Comparison of ENCODE assay signal across 14 mouse cellular contexts in the genomic region with DNA sequence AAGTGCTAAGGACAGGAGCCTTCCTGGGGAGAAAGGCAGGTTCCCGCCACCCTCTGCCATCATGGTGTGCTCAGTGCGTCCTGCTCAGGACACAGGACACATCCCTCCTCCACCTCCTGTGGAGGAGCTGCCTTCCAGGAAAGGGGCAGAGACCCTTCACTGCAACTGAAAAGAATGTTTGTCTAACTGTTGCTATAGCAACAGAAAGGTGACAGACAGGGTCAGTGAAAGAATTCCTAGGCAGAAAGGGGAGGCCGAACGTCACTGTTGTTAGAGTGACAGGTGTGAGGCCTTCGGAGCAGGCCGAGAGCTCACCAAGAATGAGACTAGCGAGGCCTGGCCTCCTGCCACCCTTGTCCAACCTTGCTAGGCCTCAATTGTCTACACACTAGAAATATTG. TPM values are rescaled to one million over a fixed set of nuclear protein-coding genes. Genes with fewer than 3 reads are reported as not detected.
DNase-seq lines count a peak whose midpoint lies in the region; ATAC-seq lines count a peak whose summit lies in the region.
"Had no signal": no experiment of that assay in that cellular context is flagged by ENCODE, and none has a peak within 500 bp of the region (broad histone marks: within the 10 kb centered on the region; RNA-seq: fewer than 3 reads in every experiment).

No protein-coding gene starts in this region.

- no peaks in the 10 kb centered on the region for H3K27me3 ChIP-seq in heart, embryonic 14.5 days (ENCODE audit: control insufficient read depth, insufficient read depth, low read length)
- no peaks in the 10 kb centered on the region for H3K27me3 ChIP-seq in limb, embryonic 13.5 days
- H3K27me3 ChIP-seq in limb, embryonic 10.5 days (ENCODE audit: low read depth, poor library complexity, severe bottlenecking) = no peaks in the 10 kb centered on the region
- no peaks in the 10 kb centered on the region for H3K27me3 ChIP-seq in embryonic facial prominence, embryonic 10.5 days (replicated peaks; ENCODE audit: low read depth, poor library complexity, severe bottlenecking)
- H3K27me3 ChIP-seq: liver, embryonic 12.5 days had no signal

- peaks cover 66% of the 10 kb centered on the region for H3K36me3 ChIP-seq in heart, embryonic 14.5 days (ENCODE audit: control insufficient read depth, insufficient read depth, low read length)
- peaks cover 81% of the 10 kb centered on the region for H3K36me3 ChIP-seq in limb, embryonic 13.5 days
- peaks cover 83% of the 10 kb centered on the region for H3K36me3 ChIP-seq in limb, embryonic 10.5 days
- peaks cover 84% of the 10 kb centered on the region for H3K36me3 ChIP-seq in embryonic facial prominence, embryonic 10.5 days (replicated peaks)

- H3K27ac ChIP-seq in heart, embryonic 14.5 days (replicated peaks in 1 of 2; ENCODE audit: control insufficient read depth in 1 of 2, insufficient read depth in 1 of 2, low read depth in 2 of 2, low read length in 2 of 2) = no peak overlapping the region
- H3K27ac ChIP-seq in limb, embryonic 13.5 days = no peak overlapping the region
- H3K27ac ChIP-seq in limb, embryonic 10.5 days = no peak overlapping the region
- 0 out of 2 replicates have a peak overlapping the region, but pooled peaks have one; percentile 8 for H3K27ac ChIP-seq in embryonic facial prominence, embryonic 10.5 days (replicated peaks)
- H3K27ac ChIP-seq: liver, embryonic 12.5 days had no signal

- H3K9me3 ChIP-seq in heart, embryonic 14.5 days (ENCODE audit: control insufficient read depth, low read length) = no peaks in the 10 kb centered on the region
- H3K9me3 ChIP-seq in limb, embryonic 13.5 days = no peaks in the 10 kb centered on the region
- H3K9me3 ChIP-seq in limb, embryonic 10.5 days (replicated peaks) = no peaks in the 10 kb centered on the region
- no peaks in the 10 kb centered on the region for H3K9me3 ChIP-seq in embryonic facial prominence, embryonic 10.5 days
- H3K9me3 ChIP-seq: liver, embryonic 12.5 days had no signal

- WGBS in heart, embryonic 14.5 days = 45% methylated on average over 7 of the region's 7 CpGs
- 73% methylated on average over 7 of the region's 7 CpGs for WGBS in limb, embryonic 13.5 days
- WGBS in limb, embryonic 10.5 days = 66% methylated on average over 7 of the region's 7 CpGs
- WGBS in embryonic facial prominence, embryonic 10.5 days = 27% methylated on average over 7 of the region's 7 CpGs

- no peak overlapping the region for H3K4me3 ChIP-seq in heart, embryonic 14.5 days (ENCODE audit: control insufficient read depth in 1 of 2, insufficient read depth in 1 of 2, low read depth in 1 of 2, low read length in 2 of 2)
- H3K4me3 ChIP-seq in limb, embryonic 13.5 days = no peak overlapping the region
- no peak overlapping the region for H3K4me3 ChIP-seq in limb, embryonic 10.5 days
- no peak overlapping the region for H3K4me3 ChIP-seq in embryonic facial prominence, embryonic 10.5 days
- H3K4me3 ChIP-seq: liver, embryonic 12.5 days had no signal

- H3K4me1 ChIP-seq in heart, embryonic 14.5 days (ENCODE audit: control insufficient read depth in 2 of 2, insufficient read depth in 2 of 2, low read length in 2 of 2) = peaks cover 22 to 29% of the 10 kb centered on the region in 2 experiments
- H3K4me1 ChIP-seq in limb, embryonic 13.5 days = peaks cover 21% of the 10 kb centered on the region
- peaks cover 5% of the 10 kb centered on the region for H3K4me1 ChIP-seq in limb, embryonic 10.5 days
- H3K4me1 ChIP-seq in embryonic facial prominence, embryonic 10.5 days = peaks cover 47% of the 10 kb centered on the region

- H3K4me2 ChIP-seq in heart, embryonic 14.5 days (ENCODE audit: low read length) = no peak overlapping the region
- H3K4me2 ChIP-seq in limb, embryonic 13.5 days (replicated peaks) = no peak overlapping the region
- H3K4me2 ChIP-seq: liver, embryonic 12.5 days had no signal

- DNase-seq in heart, adult 9 months (ENCODE audit: low spot score in 2 of 2) = no peak
- no peak for DNase-seq in limb, embryonic 10.5 days (ENCODE audit: low spot score)
- peak; percentile 89 for DNase-seq in R1 (ENCODE audit: low read depth, low spot score)
- DNase-seq in embryonic facial prominence, embryonic 10.5 days (ENCODE audit: low spot score) = peak; percentile 53
- DNase-seq in ovary, postnatal 10 days (ENCODE audit: low spot score) = no peak
- no peak for DNase-seq in gastrocnemius, postnatal 4 days (ENCODE audit: low spot score in 2 of 2)
- DNase-seq: B cell, adult 2 months; cerebellum, adult 11 months; cerebellum, postnatal 36 days; right cerebral cortex, adult 18-20 months; spleen, adult 18-20 months had no signal

- H3K9ac ChIP-seq in heart, embryonic 14.5 days (ENCODE audit: low read length) = 0 out of 2 replicates have a peak overlapping the region, but pooled peaks have one; percentile 11
- 0 out of 2 replicates have a peak overlapping the region, but pooled peaks have one; percentile 31 for H3K9ac ChIP-seq in limb, embryonic 13.5 days
- H3K9ac ChIP-seq: liver, embryonic 12.5 days had no signal

- no peak for ATAC-seq in heart, embryonic 14.5 days (ENCODE audit: insufficient number of reproducible peaks, insufficient read depth, low FRiP score, low read depth)
- no peak for ATAC-seq in limb, embryonic 13.5 days (ENCODE audit: low FRiP score, low read depth)
- ATAC-seq: liver, embryonic 12.5 days had no signal

RNA-seq across cellular contexts. Expression of a gene that starts 8.8 kb away (rescaled TPM):
- 7.8 and 8.1 TPM in 2 replicates for polyA plus RNA-seq in heart, embryonic 14.5 days (2014; fragmentation: Nextera tagmentation; extraction: Ambion mirVana)
- 23.8 and 24.9 TPM in 2 replicates for polyA plus RNA-seq in limb, embryonic 13.5 days (2015; fragmentation: Nextera tagmentation; extraction: Ambion mirVana)
- 24.8 and 28.2 TPM in 2 replicates for polyA plus RNA-seq in limb, embryonic 10.5 days (2016; fragmentation: Nextera tagmentation; extraction: Ambion mirVana)
- polyA plus RNA-seq in embryonic facial prominence, embryonic 10.5 days (2016; fragmentation: Nextera tagmentation; extraction: Ambion mirVana) = 24.2 and 25.4 TPM in 2 replicates
- total RNA-seq in gastrocnemius, postnatal 4 days (2021) = 1 to 10 TPM; 5.7 to 5.9 TPM

RNA-seq across cellular contexts. Expression of a gene that starts 17.6 kb away (rescaled TPM):
- 12.8 and 13.6 TPM in 2 replicates for polyA plus RNA-seq in heart, embryonic 14.5 days (2014; fragmentation: Nextera tagmentation; extraction: Ambion mirVana)
- 34.1 and 34.3 TPM in 2 replicates for polyA plus RNA-seq in limb, embryonic 13.5 days (2015; fragmentation: Nextera tagmentation; extraction: Ambion mirVana)
- polyA plus RNA-seq in limb, embryonic 10.5 days (2016; fragmentation: Nextera tagmentation; extraction: Ambion mirVana) = 29.7 and 31.4 TPM in 2 replicates
- 36.5 and 38.6 TPM in 2 replicates for polyA plus RNA-seq in embryonic facial prominence, embryonic 10.5 days (2016; fragmentation: Nextera tagmentation; extraction: Ambion mirVana)
- 10 to 100 TPM; 20.9 to 24.1 TPM for total RNA-seq in gastrocnemius, postnatal 4 days (2021)

Comparison
In these comparisons a context has a peak if more than half of its experiments do, and no peak if none do; other contexts are left out.
1. DNase-seq: peak in R1 (single experiment) and embryonic facial prominence, embryonic 10.5 days (single experiment); none in heart, adult 9 months (0 of 2), limb, embryonic 10.5 days (single experiment), ovary, postnatal 10 days (single experiment) and gastrocnemius, postnatal 4 days (0 of 2).